Mouse (Mus musculus) midbrain, embryonic 16.5 days (tissue): ENCODE data around the gene Lgals8. TPM values are rescaled to one million over a fixed set of nuclear protein-coding genes. Genes with fewer than 3 reads are reported as not detected.

Experiments used
- ATAC-seq: fragments of 200-750 bp; cut with Nextera tagmentation; 2 replicates; pipeline ENCODE4 v1.8.0; 2017; ENCODE audit warnings: moderate TSS enrichment
- H3K27ac ChIP-seq: fragments of 300-500 bp; sonication (generic); 2 replicates; pipeline ENCODE4 v1.5.1; 2014; ENCODE audit warnings: mild to moderate bottlenecking, low read length, mixed read lengths
- H3K27me3 ChIP-seq: fragments of 300-500 bp; sonication (generic); 2 replicates; pipeline ENCODE4 v1.6.1; 2014; ENCODE audit warnings: low read depth, low read length, mixed read lengths; ENCODE audit not compliant: control insufficient read depth, insufficient read depth
- H3K36me3 ChIP-seq: fragments of 300-500 bp; sonication (generic); 2 replicates; pipeline ENCODE4 v1.6.1; 2014; ENCODE audit warnings: mild to moderate bottlenecking, low read length, moderate library complexity, mixed read lengths; ENCODE audit not compliant: control insufficient read depth, insufficient read depth
- H3K4me1 ChIP-seq: fragments of 300-500 bp; sonication (generic); 2 replicates; pipeline ENCODE4 v1.6.1; 2014; ENCODE audit warnings: mild to moderate bottlenecking, low read length, mixed read lengths; ENCODE audit not compliant: control insufficient read depth, insufficient read depth
- H3K4me2 ChIP-seq: fragments of 300-500 bp; sonication (generic); 2 replicates; pipeline ENCODE4 v1.6.1; 2014; ENCODE audit warnings: mild to moderate bottlenecking, low read length, mixed read lengths
- H3K4me3 ChIP-seq: fragments of 300-500 bp; sonication (generic); 2 replicates; pipeline ENCODE4 v1.5.1; 2014; ENCODE audit warnings: low read depth, mild to moderate bottlenecking, low read length, moderate library complexity, mixed read lengths
- H3K9ac ChIP-seq: fragments of 300-500 bp; sonication (generic); 2 replicates; pipeline ENCODE4 v1.6.1; 2014; ENCODE audit warnings: low read depth, low read length, mixed read lengths
- H3K9me3 ChIP-seq: fragments of 300-500 bp; sonication (generic); replicated peaks from 2 replicates; pipeline ENCODE4 v1.6.1; 2014; ENCODE audit warnings: mild to moderate bottlenecking, low read length, mixed read lengths; ENCODE audit not compliant: control insufficient read depth, poor library complexity, severe bottlenecking
- WGBS: fragments of 180-500 bp; shearing (Covaris S2); extraction: QIAGEN DNeasy Blood & Tissue Kit; methylation state at CpG from one replicate; pipeline ENCODE4 v1.1.7; 2014; 5-methylcytosine and 5-hydroxymethylcytosine counted together
- polyA plus RNA-seq: library from polyadenylated mRNA; unstranded; fragments of >200 nt; fragmentation: Nextera tagmentation; extraction: Ambion mirVana; gene quantifications from 2 replicates; pipeline ENCODE4 v1.2.1, GENCODE M21; 2015

Lgals8 gene
- polyA plus RNA-seq, 1 experiment from 2014 or later: 22.3 TPM

GRCm38 (mm10) chr13:12494750-12495149 is 30.0 kb upstream of the Lgals8 start:
- no peak for ATAC-seq
- H3K27ac ChIP-seq: no peak overlapping the region
- no peak overlapping the region for H3K9ac ChIP-seq
- no peaks in the 10 kb centered on the region for H3K9me3 ChIP-seq
- 92% methylated on average over 9 of the region's 9 CpGs for WGBS
- H3K4me3 ChIP-seq: no peak overlapping the region
- no peak overlapping the region for H3K4me2 ChIP-seq
- H3K36me3 ChIP-seq: no peaks in the 10 kb centered on the region
- no peaks in the 10 kb centered on the region for H3K4me1 ChIP-seq
- H3K27me3 ChIP-seq: no peaks in the 10 kb centered on the region

DNA sequence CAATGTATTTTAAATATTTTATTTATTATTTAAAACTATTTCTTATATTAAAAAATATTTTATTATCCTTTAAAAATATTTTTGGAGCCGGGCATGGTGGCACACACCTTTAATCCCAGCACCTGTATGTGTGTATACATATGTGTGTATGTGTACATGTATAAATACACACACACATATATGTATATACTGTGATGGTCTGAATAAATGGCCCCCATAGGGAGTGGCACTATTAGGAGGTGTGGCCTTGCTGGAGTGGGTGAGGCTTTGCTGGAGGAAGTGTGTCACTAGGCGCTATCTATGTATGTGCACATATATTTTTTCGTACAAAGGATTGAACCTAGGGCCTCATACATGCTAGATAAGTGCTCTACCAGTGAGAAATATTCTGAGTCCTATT is 27.8 kb upstream of the Lgals8 start:
- H3K27me3 ChIP-seq: no peaks in the 10 kb centered on the region

DNA sequence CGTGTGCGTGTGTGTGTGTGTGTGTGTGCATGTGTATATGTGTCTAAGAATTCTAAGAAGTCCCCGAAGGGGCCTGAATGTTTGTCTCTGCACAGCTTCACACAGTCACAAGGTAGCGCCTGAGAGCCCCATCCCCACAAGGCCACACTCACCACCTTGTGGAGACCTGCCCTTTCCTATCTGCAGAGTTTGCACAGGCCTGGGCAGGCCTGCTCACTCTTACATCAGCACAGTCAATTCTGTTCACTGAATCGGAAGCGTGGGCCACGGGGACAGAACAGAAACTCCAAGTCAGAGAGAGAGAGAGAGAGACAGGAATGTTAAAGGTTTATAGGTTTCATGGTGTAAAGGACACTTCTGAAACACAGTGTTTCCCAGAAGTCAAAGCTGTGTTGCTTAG is 20.9 kb upstream of the Lgals8 start:
- ATAC-seq: peak; percentile 42; the same call in 1 of the 2 replicates

More for the DNA sequence above, 27.8 kb upstream of the Lgals8 start:
- no peaks in the 10 kb centered on the region for H3K9me3 ChIP-seq
- no peak overlapping the region for H3K4me2 ChIP-seq
- 92% methylated on average over 3 of the region's 3 CpGs for WGBS
- no peak overlapping the region for H3K9ac ChIP-seq
- no peak overlapping the region for H3K4me3 ChIP-seq
- no peak overlapping the region for H3K27ac ChIP-seq
- H3K4me1 ChIP-seq: no peaks in the 10 kb centered on the region
- ATAC-seq: peak; percentile 62; the same call in 1 of the 2 replicates
- no peaks in the 10 kb centered on the region for H3K36me3 ChIP-seq

DNA sequence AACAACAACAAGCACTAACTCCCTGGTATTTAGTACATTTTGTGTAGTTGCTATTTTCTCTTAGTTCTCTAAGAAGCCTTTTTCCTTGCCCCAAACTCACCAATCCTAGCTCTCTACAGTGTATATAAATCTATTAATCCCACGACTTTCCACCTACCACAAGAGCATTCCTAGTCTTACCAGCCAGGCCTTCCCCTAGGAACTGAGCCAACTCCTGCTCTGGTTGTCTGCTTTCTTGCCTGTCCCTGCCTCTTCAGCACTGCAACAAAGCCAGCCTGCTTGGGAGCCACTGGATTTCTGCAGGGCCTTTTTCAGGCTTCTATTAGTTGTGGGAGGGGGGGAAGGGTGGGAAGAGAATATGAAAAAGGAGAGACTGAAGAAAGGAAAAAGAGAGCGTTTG is 20.5 kb upstream of the Lgals8 start:
- 0 out of 2 replicates have a peak, but pooled peaks have one; percentile 47 for ATAC-seq

More for the DNA sequence above, 20.9 kb upstream of the Lgals8 start:
- H3K4me2 ChIP-seq: no peak overlapping the region
- H3K27me3 ChIP-seq: no peaks in the 10 kb centered on the region
- no peak overlapping the region for H3K9ac ChIP-seq
- no peaks in the 10 kb centered on the region for H3K36me3 ChIP-seq
- H3K27ac ChIP-seq: no peak overlapping the region
- H3K4me3 ChIP-seq: no peak overlapping the region
- H3K9me3 ChIP-seq: no peaks in the 10 kb centered on the region
- H3K4me1 ChIP-seq: no peaks in the 10 kb centered on the region
- WGBS: 83% methylated on average over 7 of the region's 7 CpGs

GRCm38 (mm10) chr13:12479802-12480201 is 15.1 kb upstream of the Lgals8 start:
- Histone ChIP-seq H3K9ac (no peak overlapping the region), H3K27ac (no peak overlapping the region), H3K9me3 (no peaks in the 10 kb centered on the region), H3K4me3 (no peak overlapping the region), H3K27me3 (no peaks in the 10 kb centered on the region), H3K4me2 (no peak overlapping the region), H3K36me3 (no peaks in the 10 kb centered on the region), H3K4me1 (no peaks in the 10 kb centered on the region)
- WGBS: 86% methylated on average over 6 of the region's 6 CpGs
- ATAC-seq: no peak

More for the DNA sequence above, 20.5 kb upstream of the Lgals8 start:
- no peaks in the 10 kb centered on the region for H3K9me3 ChIP-seq
- H3K4me2 ChIP-seq: no peak overlapping the region
- no peaks in the 10 kb centered on the region for H3K27me3 ChIP-seq
- no peaks in the 10 kb centered on the region for H3K36me3 ChIP-seq
- no peak overlapping the region for H3K4me3 ChIP-seq
- WGBS: 64% methylated on average over 2 of the region's 2 CpGs
- H3K27ac ChIP-seq: no peak overlapping the region
- H3K4me1 ChIP-seq: no peaks in the 10 kb centered on the region
- H3K9ac ChIP-seq: no peak overlapping the region

DNA sequence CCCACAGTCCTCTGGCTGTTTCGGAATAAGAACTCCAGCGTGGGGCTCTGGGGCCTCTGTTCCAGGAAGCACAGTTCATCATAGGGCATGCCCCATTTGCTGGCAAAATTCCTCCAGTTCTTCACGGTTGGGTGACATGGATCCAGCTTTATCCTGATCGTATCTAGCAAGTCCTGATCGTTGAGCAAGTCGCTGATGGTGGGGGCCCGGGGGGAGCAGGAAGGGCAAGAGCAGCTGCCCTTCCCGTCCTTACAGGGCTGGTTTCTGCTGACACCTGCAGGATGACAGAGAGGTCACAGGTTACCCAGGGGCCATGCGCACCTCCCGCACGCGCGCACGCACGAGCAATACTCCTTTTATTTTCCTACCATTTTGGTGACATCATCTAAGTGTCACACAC is 13.6 kb upstream of the Lgals8 start:
- no peak overlapping the region for H3K9ac ChIP-seq
- no peak overlapping the region for H3K4me2 ChIP-seq
- no peaks in the 10 kb centered on the region for H3K27me3 ChIP-seq
- no peaks in the 10 kb centered on the region for H3K9me3 ChIP-seq
- no peak overlapping the region for H3K4me3 ChIP-seq
- 90% methylated on average over 15 of the region's 15 CpGs for WGBS
- no peak for ATAC-seq
- H3K4me1 ChIP-seq: no peaks in the 10 kb centered on the region; the same call in 1 of the 2 replicates
- no peak overlapping the region for H3K27ac ChIP-seq
- no peaks in the 10 kb centered on the region for H3K36me3 ChIP-seq

GRCm38 (mm10) chr13:12476886-12477285 is 12.1 kb upstream of the Lgals8 start:
- ATAC-seq: no peak

DNA sequence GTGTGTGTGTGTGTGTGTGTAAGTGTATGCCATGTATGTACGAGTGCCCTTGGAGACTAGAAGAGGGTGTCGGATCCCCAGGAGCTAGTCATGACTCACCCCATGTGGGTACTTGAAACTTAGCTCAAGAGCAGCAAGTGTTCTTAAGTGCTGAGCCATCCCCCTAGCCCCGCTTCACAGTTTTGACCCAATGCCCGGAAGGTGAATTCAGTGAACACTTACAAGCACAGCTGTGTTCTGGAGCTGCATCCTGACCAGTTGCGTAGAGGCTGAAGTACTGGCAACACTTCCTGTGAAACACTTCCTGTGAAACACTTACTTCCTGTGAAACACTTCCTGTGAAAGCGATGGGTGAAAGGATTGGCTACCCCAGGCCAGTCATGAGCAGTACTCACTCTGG is 10.5 kb upstream of the Lgals8 start:
- Histone ChIP-seq H3K27me3 (no peaks in the 10 kb centered on the region), H3K4me1 (no peaks in the 10 kb centered on the region; the same call in 1 of the 2 replicates), H3K4me2 (no peak overlapping the region), H3K27ac (no peak overlapping the region), H3K4me3 (no peak overlapping the region), H3K9ac (no peak overlapping the region), H3K36me3 (no peaks in the 10 kb centered on the region), H3K9me3 (no peaks in the 10 kb centered on the region)
- WGBS: 88% methylated on average over 6 of the region's 6 CpGs
- ATAC-seq: no peak

More at GRCm38 (mm10) chr13:12476886-12477285, 12.1 kb upstream of the Lgals8 start:
- no peak overlapping the region for H3K9ac ChIP-seq
- 89% methylated on average over 4 of the region's 4 CpGs for WGBS
- no peaks in the 10 kb centered on the region for H3K27me3 ChIP-seq
- H3K4me1 ChIP-seq: no peaks in the 10 kb centered on the region; the same call in 1 of the 2 replicates
- no peaks in the 10 kb centered on the region for H3K36me3 ChIP-seq
- H3K9me3 ChIP-seq: no peaks in the 10 kb centered on the region
- H3K4me3 ChIP-seq: no peak overlapping the region
- H3K4me2 ChIP-seq: no peak overlapping the region
- no peak overlapping the region for H3K27ac ChIP-seq

- Histone ChIP-seq H3K27me3 (no peaks in the 10 kb centered on the region), H3K36me3 (no peaks in the 10 kb centered on the region), H3K4me3 (no peak overlapping the region), H3K4me2 (no peak overlapping the region), H3K4me1 (no peaks in the 10 kb centered on the region; the same call in 1 of the 2 replicates), H3K27ac (no peak overlapping the region), H3K9me3 (no peaks in the 10 kb centered on the region), H3K9ac (0 out of 2 replicates have a peak overlapping the region, but pooled peaks have one; percentile 17)
- ATAC-seq: peak; percentile 92
- 33% methylated on average over 8 of the region's 8 CpGs for WGBS
Observed at GRCm38 (mm10) chr13:12473724-12474378, 9.1 kb upstream of the Lgals8 start.
